Mouse (Mus musculus) G1E (cell line): ENCODE data around the gene 1700019A02Rik. TPM values are rescaled to one million over a fixed set of nuclear protein-coding genes. Genes with fewer than 3 reads are reported as not detected.

Experiments
- ATAC-seq: 2 replicates; pipeline ENCODE4 v1.8.0; 2016; ENCODE audit warnings: mild to moderate bottlenecking; ENCODE audit not compliant: insufficient number of reproducible peaks, poor library complexity, low FRiP score, severe bottlenecking; ENCODE audit errors: extremely low read depth
- DNase-seq: peaks from one replicate; pipeline ENCODE4 v3.0.0; 2012; ENCODE audit warnings: low spot score
- H3K27me3 ChIP-seq: 2 replicates; pipeline ENCODE4 v1.6.1; 2012; ENCODE audit warnings: mild to moderate bottlenecking, low read length, inconsistent platforms; ENCODE audit not compliant: insufficient read depth
- H3K36me3 ChIP-seq: replicated peaks from 2 replicates; pipeline ENCODE3; 2012; ENCODE audit warnings: mild to moderate bottlenecking, inconsistent platforms
- H3K4me1 ChIP-seq: 2 replicates; pipeline ENCODE4 v1.6.1; 2012; ENCODE audit warnings: low read depth, low read length, inconsistent platforms, mixed read lengths; ENCODE audit not compliant: insufficient read depth
- H3K4me3 ChIP-seq: 2 replicates; pipeline ENCODE4 v1.5.1; 2012; ENCODE audit warnings: low read depth, mild to moderate bottlenecking, inconsistent platforms, low read length, moderate library complexity, mixed read lengths
- H3K9me3 ChIP-seq: replicated peaks from 2 replicates; pipeline ENCODE4 v1.6.1; 2012; ENCODE audit warnings: inconsistent platforms
- CTCF ChIP-seq: IDR thresholded peaks from 2 replicates; pipeline ENCODE4 v1.5.1; 2012; ENCODE audit warnings: low read depth, low read length, inconsistent platforms, mixed read lengths
- GATA1 ChIP-seq: IDR thresholded peaks from 2 replicates; pipeline ENCODE4 v1.6.1; 2012; ENCODE audit warnings: borderline replicate concordance, low read length, inconsistent platforms, mixed read lengths
- GATA2 ChIP-seq: IDR thresholded peaks from 2 replicates; pipeline ENCODE4 v1.6.1; 2012; ENCODE audit warnings: low read depth, low read length, inconsistent platforms, borderline replicate concordance
- POLR2AphosphoS5 ChIP-seq: IDR thresholded peaks from 2 replicates; pipeline ENCODE4 v1.6.1; 2012; ENCODE audit warnings: low read depth, low read length, inconsistent platforms; ENCODE audit not compliant: insufficient replicate concordance
- TAL1 ChIP-seq: conservative IDR thresholded peaks from 2 replicates; pipeline ENCODE4 v1.6.1; 2012; ENCODE audit warnings: low read depth, low read length, inconsistent platforms, mixed read lengths
- polyA plus RNA-seq: library from polyadenylated mRNA; stranded (reverse); fragments of >175 nt; gene quantifications from 2 replicates; pipeline ENCODE4 v1.2.3, GENCODE M21; 2012
- total RNA-seq, 2 experiments: library from RNA; stranded (forward) in 1 of 2; stranded (reverse) in 1 of 2; fragments of 200-1000 nt in 1 of 2; fragments of >200 nt in 1 of 2; fragmentation: Nextera tagmentation in 1 of 2; gene quantifications; 2 replicates each; pipeline ENCODE4 v1.2.3; 2014 to 2017

The 1700019A02Rik gene
- total and polyA plus RNA-seq, 3 experiments = not detected

GRCm38 (mm10) chr1:53201630-53202199, 14.3 kb upstream of the 1700019A02Rik start:
- no peaks in the 10 kb centered on the region for H3K4me1 ChIP-seq
- no peaks in the 10 kb centered on the region for H3K27me3 ChIP-seq
- no peak for ATAC-seq
- DNase-seq = no peak
- no peak for TF ChIP-seq CTCF
- TF ChIP-seq GATA2 = no peak
- no peak for TF ChIP-seq GATA1
- no peak for TF ChIP-seq TAL1
- TF ChIP-seq POLR2AphosphoS5 = no peak
- no peaks in the 10 kb centered on the region for H3K9me3 ChIP-seq
- peaks cover 54% of the 10 kb centered on the region for H3K36me3 ChIP-seq
- H3K4me3 ChIP-seq = no peak overlapping the region

GRCm38 (mm10) chr1:53194536-53194935, 7.1 kb upstream of the 1700019A02Rik start:
- no peak for DNase-seq

GRCm38 (mm10) chr1:53191234-53191633, 3.8 kb upstream of the 1700019A02Rik start:
- no peak for DNase-seq

More at GRCm38 (mm10) chr1:53194536-53194935, 7.1 kb upstream of the 1700019A02Rik start:
- TF ChIP-seq CTCF (no peak), GATA2 (no peak), POLR2AphosphoS5 (no peak)
- H3K4me3 ChIP-seq = no peak overlapping the region
- H3K27me3 ChIP-seq = no peaks in the 10 kb centered on the region
- no peaks in the 10 kb centered on the region for H3K9me3 ChIP-seq
- H3K4me1 ChIP-seq = no peaks in the 10 kb centered on the region
- no peak for ATAC-seq
- H3K36me3 ChIP-seq = peaks cover 52% of the 10 kb centered on the region

GRCm38 (mm10) chr1:53189620-53190019, 2.2 kb upstream of the 1700019A02Rik start:
- no peak for DNase-seq
- no peak for ATAC-seq
- Histone ChIP-seq H3K4me3 (no peak overlapping the region), H3K9me3 (no peaks in the 10 kb centered on the region), H3K4me1 (no peaks in the 10 kb centered on the region), H3K36me3 (peaks cover 33% of the 10 kb centered on the region), H3K27me3 (no peaks in the 10 kb centered on the region)
- TF ChIP-seq GATA2 = no peak
- no peak for TF ChIP-seq CTCF
- TF ChIP-seq TAL1 = no peak
- no peak for TF ChIP-seq POLR2AphosphoS5
- no peak for TF ChIP-seq GATA1

More at GRCm38 (mm10) chr1:53191234-53191633, 3.8 kb upstream of the 1700019A02Rik start:
- Histone ChIP-seq H3K4me1 (no peaks in the 10 kb centered on the region), H3K4me3 (no peak overlapping the region), H3K36me3 (peaks cover 42% of the 10 kb centered on the region), H3K27me3 (no peaks in the 10 kb centered on the region), H3K9me3 (no peaks in the 10 kb centered on the region)
- ATAC-seq = no peak
- TF ChIP-seq TAL1 = no peak
- no peak for TF ChIP-seq POLR2AphosphoS5
- no peak for TF ChIP-seq GATA2
- no peak for TF ChIP-seq GATA1
- TF ChIP-seq CTCF = no peak

- TF ChIP-seq TAL1 (no peak), POLR2AphosphoS5 (no peak), CTCF (no peak), GATA1 (no peak), GATA2 (no peak)
- no peak for ATAC-seq
Observed at GRCm38 (mm10) chr1:53186301-53186700, 1.1 kb downstream of the 1700019A02Rik start.

GRCm38 (mm10) chr1:53157715-53158114, 29.7 kb downstream of the 1700019A02Rik start:
- DNase-seq = no peak
- Histone ChIP-seq H3K27me3 (0 out of 2 replicates have a peak, but pooled peaks cover 4% of the 10 kb centered on the region), H3K4me3 (no peak overlapping the region), H3K4me1 (no peaks in the 10 kb centered on the region), H3K9me3 (no peaks in the 10 kb centered on the region), H3K36me3 (no peaks in the 10 kb centered on the region)
- ATAC-seq = no peak
- no peak for TF ChIP-seq GATA1
- TF ChIP-seq TAL1 = no peak
- TF ChIP-seq POLR2AphosphoS5 = no peak
- TF ChIP-seq GATA2 = no peak
- TF ChIP-seq CTCF = no peak

More at GRCm38 (mm10) chr1:53186301-53186700, 1.1 kb downstream of the 1700019A02Rik start:
- Histone ChIP-seq H3K4me3 (no peak overlapping the region), H3K36me3 (peaks cover 13% of the 10 kb centered on the region), H3K27me3 (no peaks in the 10 kb centered on the region), H3K9me3 (no peaks in the 10 kb centered on the region), H3K4me1 (no peaks in the 10 kb centered on the region)
- no peak for DNase-seq
